Mouse (Mus musculus) spleen, postnatal 36 days (tissue): ENCODE measurements around the gene Wnt1.
A peak's percentile ranks its signal among the peaks of the same experiment; 100 is the strongest.
"Not testable (repeated sequence)": the region's sequence is repeated elsewhere in the genome, so short reads cannot be mapped to it uniquely, and the experiment has no call there.

ENCODE experiments used
- DNase-seq, 2 experiments: peaks; one replicate each; pipeline ENCODE4 v3.0.0; 2022; ENCODE audit warnings: low spot score in 2 of 2, mixed read lengths in 1 of 2

Wnt1 gene

GRCm38 (mm10) chr15:98789661-98790535 lies at the start of gene Wnt1:
Gene Wnt1 (plus strand): TSS chr15:98789857.
- peak; percentile 32 to 47 for DNase-seq

- peak; percentile 18 to 32 for DNase-seq
Observed at GRCm38 (mm10) chr15:98740219-98740618, 49.4 kb upstream of the Wnt1 start.

DNA sequence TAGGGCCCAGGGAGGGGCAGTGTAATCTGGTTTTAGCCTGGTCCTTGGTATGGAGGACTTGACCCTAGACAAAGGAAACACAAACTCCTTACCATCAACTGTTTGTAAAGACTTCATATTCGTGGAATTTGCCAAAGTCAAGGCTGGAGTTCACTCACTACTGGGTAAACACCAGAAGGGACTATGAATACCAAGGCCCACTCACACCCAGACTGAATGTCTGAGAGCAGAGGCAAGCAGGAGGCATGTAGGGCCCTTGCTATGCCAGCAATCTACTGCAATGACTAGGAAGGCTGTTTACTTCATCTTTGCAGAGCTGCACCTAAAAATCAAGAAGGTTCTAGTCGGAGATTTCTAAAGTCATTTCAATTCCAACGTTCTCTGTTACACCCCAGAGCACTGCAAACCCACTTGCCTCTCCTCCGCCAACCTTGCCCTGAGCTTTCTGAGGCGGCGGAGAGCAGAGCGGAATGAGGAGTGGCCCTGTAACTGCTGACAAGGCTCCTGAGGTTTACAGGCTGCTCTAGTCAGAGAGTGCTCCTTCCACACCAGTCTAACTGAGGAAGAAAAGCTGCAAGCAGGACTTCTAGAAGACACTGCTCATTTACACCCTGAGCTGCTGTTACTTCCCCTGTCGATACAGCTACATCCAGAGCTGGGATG lies 46.8 kb upstream of the Wnt1 start:
- no peak for DNase-seq

- DNase-seq: not testable (repeated sequence)
Observed at GRCm38 (mm10) chr15:98743863-98744262, 45.8 kb upstream of the Wnt1 start.

GRCm38 (mm10) chr15:98746344-98746965 lies 43.2 kb upstream of the Wnt1 start:
- DNase-seq: no peak

DNA sequence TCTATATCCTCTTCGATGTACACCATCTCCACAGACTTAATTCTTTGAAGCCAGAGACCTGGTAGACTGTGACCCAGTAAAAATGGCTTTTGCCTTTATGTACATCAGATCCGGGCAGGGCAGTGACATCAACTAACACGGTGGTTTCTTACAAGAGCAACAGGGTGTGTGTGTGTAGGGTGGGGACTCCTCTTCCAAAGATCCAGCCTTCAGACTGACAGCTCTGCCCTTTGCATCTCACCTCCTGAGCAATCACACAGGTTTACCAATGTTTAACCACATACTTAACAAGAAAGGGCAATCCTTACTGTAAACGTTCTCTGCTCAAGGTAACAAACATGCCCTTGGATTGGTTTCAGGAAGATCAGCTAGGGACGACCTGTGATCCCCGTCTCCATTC lies 42.4 kb upstream of the Wnt1 start:
- no peak for DNase-seq

DNA sequence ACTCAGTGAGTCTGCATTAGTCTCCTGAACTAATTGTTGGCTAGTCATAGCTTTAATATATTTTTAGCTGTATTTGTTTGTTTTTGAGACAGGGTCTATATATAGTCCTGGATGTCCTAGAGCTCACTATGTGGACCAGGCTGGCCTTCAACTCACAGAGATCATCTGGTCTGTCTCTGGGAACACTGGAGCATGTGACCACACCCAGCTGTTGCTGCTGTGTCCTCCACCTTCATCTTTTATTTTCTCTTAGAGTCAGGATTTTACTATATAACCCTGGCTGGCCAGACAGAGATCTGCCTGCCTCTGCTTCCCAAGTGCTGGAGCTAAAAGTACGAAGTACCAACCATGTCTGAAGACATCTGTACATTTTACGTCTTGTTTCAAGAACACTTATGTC lies 40.6 kb upstream of the Wnt1 start:
- DNase-seq: no peak

DNA sequence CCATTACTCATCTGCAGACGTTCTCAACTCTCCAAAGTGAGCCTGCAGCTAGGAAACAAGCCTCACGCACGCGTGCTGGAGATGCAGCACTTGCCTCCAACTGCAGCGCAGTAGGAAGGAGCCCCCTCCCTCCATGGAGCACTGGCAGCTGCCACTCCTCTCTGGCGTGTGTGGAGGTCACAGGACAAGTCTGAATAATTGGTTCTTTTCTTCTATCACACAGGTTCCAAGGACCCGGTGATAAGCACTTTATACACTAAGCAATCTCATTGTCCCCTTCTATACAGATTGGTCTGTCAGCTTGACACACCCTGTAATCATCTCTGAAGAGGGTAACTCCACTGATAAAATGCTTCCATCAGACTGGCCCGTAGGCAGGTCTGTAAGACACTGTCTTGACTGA lies 36.6 kb upstream of the Wnt1 start:
- DNase-seq: no peak

GRCm38 (mm10) chr15:98754125-98754524 lies 35.5 kb upstream of the Wnt1 start:
- DNase-seq: no peak

DNA sequence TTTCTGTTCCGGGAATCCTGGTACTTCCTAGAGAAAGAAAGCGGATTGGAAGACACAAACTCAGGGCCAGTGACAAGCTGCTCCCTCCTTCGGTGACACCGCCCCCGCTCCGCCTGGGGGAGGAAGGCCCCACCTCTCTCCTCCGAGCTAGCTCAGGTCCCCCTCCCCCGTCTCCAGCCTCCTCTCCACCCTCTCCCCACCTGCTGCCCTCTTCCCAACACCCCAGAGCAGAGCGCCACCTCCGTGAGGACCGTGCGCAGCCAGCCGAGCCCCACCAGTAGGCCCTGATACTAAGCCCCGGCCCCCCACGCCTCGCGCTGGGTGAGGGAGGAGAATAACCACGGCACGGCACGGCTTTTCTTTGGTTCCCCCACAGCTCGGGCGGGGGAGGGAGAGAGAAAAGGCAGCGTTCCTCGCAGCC lies 27.4 kb upstream of the Wnt1 start:
- peak; percentile 60 to 68 for DNase-seq

DNA sequence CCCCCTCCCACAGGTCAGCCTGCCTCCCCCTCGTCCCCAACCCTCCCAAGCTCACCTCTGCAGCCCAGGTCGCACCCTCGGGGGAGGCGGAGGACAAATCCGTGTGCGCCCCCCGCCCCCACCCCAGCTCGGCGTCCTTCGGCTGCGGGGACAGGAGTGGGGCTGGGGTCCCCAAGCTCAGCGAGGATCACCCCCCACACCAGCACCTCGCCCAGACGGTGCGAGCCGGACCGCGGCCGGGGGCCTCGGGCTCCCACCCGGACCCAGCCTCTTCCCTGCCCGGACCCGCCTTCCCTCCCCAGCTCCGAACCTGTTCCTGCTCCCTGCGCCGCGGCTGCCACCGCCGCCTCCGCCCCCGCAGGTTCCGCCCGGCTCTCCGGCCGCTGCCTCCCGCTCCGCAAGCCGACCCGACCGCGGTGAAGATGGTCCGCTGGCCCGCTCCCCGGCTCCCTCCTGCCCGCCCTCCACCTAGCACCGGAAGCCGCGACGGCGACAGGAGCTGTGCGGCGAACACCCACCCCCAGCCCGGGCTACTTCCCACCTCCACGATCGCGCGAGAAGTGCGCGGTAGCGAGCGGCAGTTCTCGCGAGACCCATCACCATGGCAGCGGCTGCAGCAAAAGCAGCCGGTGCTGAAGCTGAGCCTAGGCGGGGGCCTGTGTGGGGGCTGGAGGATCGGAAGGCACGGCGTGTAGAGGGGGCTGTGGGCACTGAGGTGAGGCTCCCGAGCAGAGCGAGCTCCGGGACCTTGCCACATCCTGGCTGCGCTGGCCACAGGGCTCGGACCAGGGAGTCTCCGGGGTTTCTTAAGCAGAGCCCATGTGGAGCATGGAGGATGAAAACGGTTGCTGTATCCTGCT lies 26.8 kb upstream of the Wnt1 start, which contains the start of gene Arf3:
Arf3 (minus strand) TSS at position 545 of the 860 bp plus-strand sequence.
- peak; percentile 96 to 97 for DNase-seq

GRCm38 (mm10) chr15:98765929-98766328 lies 23.7 kb upstream of the Wnt1 start:
- DNase-seq: no peak

DNA sequence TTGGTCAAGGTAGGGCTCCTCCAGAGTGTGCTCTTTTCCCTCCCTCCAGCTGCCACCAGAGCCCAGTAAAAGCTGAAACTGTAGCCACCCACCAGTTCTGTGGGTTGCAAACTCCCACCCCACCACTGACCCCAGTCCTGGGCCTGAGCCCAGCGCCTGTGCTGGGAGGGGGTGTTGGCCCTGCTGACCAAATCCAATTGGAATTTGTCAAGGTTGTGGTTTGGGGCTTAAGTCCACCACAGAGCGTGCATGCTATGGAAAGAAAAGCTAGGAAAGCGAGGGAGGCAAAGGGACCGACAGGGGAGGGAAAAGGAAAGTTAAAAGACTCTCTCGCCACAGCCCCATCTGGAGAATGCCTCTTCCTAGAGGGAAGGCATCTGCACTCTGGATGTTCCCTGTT lies 21.4 kb upstream of the Wnt1 start:
- DNase-seq: no peak

GRCm38 (mm10) chr15:98771813-98772425 lies 17.7 kb upstream of the Wnt1 start:
- no peak for DNase-seq

- DNase-seq: peak; percentile 48 to 59
Observed at GRCm38 (mm10) chr15:98772511-98773211, 17.0 kb upstream of the Wnt1 start.

DNA sequence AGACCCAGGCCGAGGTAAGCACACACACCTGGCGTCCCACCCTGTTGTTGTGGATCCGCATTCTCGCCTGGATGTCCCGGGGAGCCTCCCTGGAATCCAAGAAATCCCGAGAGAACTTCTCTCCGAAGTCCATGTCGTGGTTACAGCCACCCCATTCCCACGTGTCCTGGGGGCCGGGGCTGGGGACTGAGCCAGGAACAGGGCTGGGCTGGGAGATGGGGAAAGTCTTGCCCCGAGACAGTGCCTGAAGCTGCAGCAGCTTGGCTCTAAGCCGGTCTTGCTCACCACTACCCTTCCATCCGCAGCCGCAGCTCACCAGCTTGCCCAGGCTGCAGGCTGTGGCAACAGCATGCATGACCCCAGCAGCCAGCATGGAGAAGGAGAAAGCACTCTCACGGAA lies 15.6 kb upstream of the Wnt1 start:
- no peak for DNase-seq

- DNase-seq: no peak
Observed at GRCm38 (mm10) chr15:98775533-98775932, 14.1 kb upstream of the Wnt1 start.

DNA sequence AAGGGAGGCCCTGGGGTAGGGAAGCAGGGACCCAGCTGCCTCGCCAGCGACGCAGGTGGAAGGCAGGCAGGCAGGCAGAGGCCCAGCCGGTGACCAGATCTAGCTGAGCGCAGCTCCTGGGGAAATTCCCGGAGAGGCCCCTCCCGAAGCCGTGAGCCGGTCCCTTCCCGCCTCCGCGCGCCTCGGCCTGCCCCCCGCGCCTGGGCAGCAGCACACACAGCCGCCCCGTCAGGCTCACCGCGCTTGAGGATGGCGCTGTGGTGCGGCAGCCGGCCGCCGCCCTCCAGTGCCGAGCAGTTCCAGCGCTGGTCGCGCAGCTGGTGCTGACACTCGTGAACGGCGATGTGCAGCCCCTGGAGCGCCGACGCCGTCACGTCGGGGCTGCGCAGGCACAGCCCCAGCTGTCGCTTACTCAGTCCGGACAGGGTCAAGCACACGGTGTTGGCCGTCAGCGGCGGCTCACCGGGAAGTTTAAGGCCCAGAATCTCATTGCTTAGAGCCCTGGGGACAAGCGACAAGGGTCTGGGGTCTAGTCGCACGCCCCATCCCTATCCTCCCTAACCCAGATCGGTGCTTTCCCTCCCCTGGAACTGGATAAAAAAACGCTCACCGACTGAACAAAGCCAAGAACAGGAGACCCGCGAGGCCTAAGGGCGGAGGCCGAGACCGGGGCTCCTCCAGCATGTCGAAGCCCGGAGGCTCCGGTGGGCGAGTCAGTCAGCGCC lies 13.2 kb upstream of the Wnt1 start:
- peak; percentile 35 to 50 for DNase-seq

GRCm38 (mm10) chr15:98777005-98777616 lies 12.5 kb upstream of the Wnt1 start:
- DNase-seq: peak; percentile 20 to 23
